Mouse (Mus musculus) hindlimb bud, embryonic 11.5 days (tissue): Measurements from ENCODE around the gene Pex10.

Experiments
- DNase-seq: peaks from one replicate; pipeline ENCODE4 v3.0.0-alpha.2; 2012; ENCODE audit warnings: low read depth, low spot score; ENCODE audit errors: extremely low spot score

The Pex10 gene

GRCm38 (mm10) chr4:155092718-155093430 is 26.1 kb downstream of the Pex10 start:
- no peak for DNase-seq

- DNase-seq = no peak
Observed at GRCm38 (mm10) chr4:155093431-155094149, 26.8 kb downstream of the Pex10 start.

- no peak for DNase-seq
Observed at GRCm38 (mm10) chr4:155094565-155094964, 27.7 kb downstream of the Pex10 start.

GRCm38 (mm10) chr4:155095238-155095900 is 28.6 kb downstream of the Pex10 start:
- peak; percentile 89 for DNase-seq

GRCm38 (mm10) chr4:155095967-155096366 is 29.2 kb downstream of the Pex10 start:
- no peak for DNase-seq

- DNase-seq = no peak
Observed at GRCm38 (mm10) chr4:155097452-155097851, 30.6 kb downstream of the Pex10 start.

- DNase-seq = no peak
Observed at GRCm38 (mm10) chr4:155098572-155098971, 31.8 kb downstream of the Pex10 start.

GRCm38 (mm10) chr4:155107886-155108285 is 41.1 kb downstream of the Pex10 start:
- no peak for DNase-seq

GRCm38 (mm10) chr4:155109471-155109870 is 42.7 kb downstream of the Pex10 start:
- DNase-seq = no peak

GRCm38 (mm10) chr4:155113766-155114410 is 47.1 kb downstream of the Pex10 start:
- DNase-seq = no peak

- no peak for DNase-seq
Observed at GRCm38 (mm10) chr4:155116607-155117006, 49.8 kb downstream of the Pex10 start.

GRCm38 (mm10) chr4:155117396-155117978 is 50.7 kb downstream of the Pex10 start:
- DNase-seq = no peak

- DNase-seq = no peak
Observed at GRCm38 (mm10) chr4:155118278-155118677, 51.5 kb downstream of the Pex10 start.

GRCm38 (mm10) chr4:155120038-155120437 is 53.2 kb downstream of the Pex10 start:
- no peak for DNase-seq

GRCm38 (mm10) chr4:155120583-155120982 is 53.8 kb downstream of the Pex10 start:
- DNase-seq = no peak

- DNase-seq = no peak
Observed at GRCm38 (mm10) chr4:155121222-155121621, 54.4 kb downstream of the Pex10 start.
